Mouse (Mus musculus): ENCODE data around the gene Ccdc33. TPM values are rescaled to one million over a fixed set of nuclear protein-coding genes. Genes with fewer than 3 reads are reported as not detected.

The Ccdc33 gene
- 0.43 and 0.79 TPM in 2 replicates for polyA plus RNA-seq (2015; fragmentation: Nextera tagmentation; extraction: Ambion mirVana)

- H3K4me1 ChIP-seq (ENCODE audit: control insufficient read depth, insufficient read depth, low read depth, low read length): peaks cover 17% of the 10 kb centered on the region
- H3K27me3 ChIP-seq (replicated peaks; ENCODE audit: control insufficient read depth, insufficient read depth, low read length): 0 out of 2 replicates have a peak, but pooled peaks cover 2% of the 10 kb centered on the region
- H3K4me3 ChIP-seq (ENCODE audit: low read length): no peak within 1 kb of the TSS
- H3K9me3 ChIP-seq (ENCODE audit: control insufficient read depth, low read length): no peaks in the 10 kb centered on the region
- H3K4me2 ChIP-seq (ENCODE audit: low read length): no peak within 1 kb of the TSS
- H3K27ac ChIP-seq (ENCODE audit: low read depth, low read length): no peak within 1 kb of the TSS
- H3K9ac ChIP-seq (ENCODE audit: low read depth, low read length): no peak within 1 kb of the TSS
- no peak for ATAC-seq
- 19% methylated on average over 2 of the region's 2 CpGs for WGBS
- no peaks in the 10 kb centered on the region for H3K36me3 ChIP-seq (ENCODE audit: control insufficient read depth, insufficient read depth, low read length)
Measured at GRCm38 (mm10) chr9:58118671-58119070, at the start of gene Ccdc33. Gene Ccdc33 (minus strand): TSS chr9:58118823.

GRCm38 (mm10) chr9:58165779-58166178 lies 47.2 kb upstream of the Ccdc33 start:
- H3K27ac ChIP-seq (ENCODE audit: low read depth, low read length): no peak overlapping the region
- no peaks in the 10 kb centered on the region for H3K27me3 ChIP-seq (replicated peaks; ENCODE audit: control insufficient read depth, insufficient read depth, low read length)
- H3K4me1 ChIP-seq (ENCODE audit: control insufficient read depth, insufficient read depth, low read depth, low read length): no peaks in the 10 kb centered on the region
- WGBS: 78% methylated on average over 1 of the region's 1 CpGs
- no peak overlapping the region for H3K4me3 ChIP-seq (ENCODE audit: low read length)
- H3K9ac ChIP-seq (ENCODE audit: low read depth, low read length): no peak overlapping the region
- no peak for ATAC-seq
- H3K36me3 ChIP-seq (ENCODE audit: control insufficient read depth, insufficient read depth, low read length): no peaks in the 10 kb centered on the region
- H3K9me3 ChIP-seq (ENCODE audit: control insufficient read depth, low read length): no peaks in the 10 kb centered on the region
- H3K4me2 ChIP-seq (ENCODE audit: low read length): no peak overlapping the region

DNA sequence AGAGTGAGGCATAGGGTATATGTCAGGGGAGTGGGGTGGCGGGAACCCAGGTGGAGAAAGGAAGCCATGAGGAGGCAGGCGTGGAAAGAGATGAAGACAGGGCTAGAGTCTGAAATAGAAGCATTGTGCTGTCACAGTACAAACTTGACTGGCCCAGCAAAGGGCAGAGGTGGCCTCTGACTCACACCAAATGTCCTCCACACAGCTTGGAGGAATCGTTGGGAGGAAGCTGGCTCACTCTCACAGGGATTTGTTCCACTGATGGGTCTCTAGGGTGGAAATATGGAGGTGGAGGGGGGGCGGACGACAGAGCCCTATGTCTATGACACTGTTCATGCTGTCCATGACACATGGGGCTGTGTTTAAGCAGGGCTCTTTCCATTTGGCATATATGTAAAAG lies 44.5 kb upstream of the Ccdc33 start:
- 72% methylated on average over 5 of the region's 5 CpGs for WGBS
- ATAC-seq: no peak
- H3K27me3 ChIP-seq (replicated peaks; ENCODE audit: control insufficient read depth, insufficient read depth, low read length): no peaks in the 10 kb centered on the region

DNA sequence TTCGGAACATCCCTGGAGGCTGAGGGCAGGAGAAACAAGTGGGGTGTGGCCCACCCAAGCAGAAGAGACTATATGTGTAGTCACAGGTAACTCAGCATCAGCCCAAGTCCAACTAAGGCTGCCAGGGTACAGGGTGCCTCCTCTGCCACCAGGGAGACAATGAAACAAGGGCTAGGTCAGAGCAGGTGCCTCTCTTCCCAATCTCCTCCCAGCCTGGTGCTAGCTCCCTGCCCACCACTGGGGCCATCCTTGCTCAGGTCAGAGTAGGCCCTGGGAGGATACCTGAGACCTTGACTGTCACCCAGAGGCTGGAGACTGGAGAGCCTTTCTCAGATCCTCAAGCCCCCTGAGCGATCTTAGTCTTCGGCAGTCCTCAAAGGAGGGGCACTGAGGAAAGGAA lies 43.5 kb upstream of the Ccdc33 start:
- no peaks in the 10 kb centered on the region for H3K27me3 ChIP-seq (replicated peaks; ENCODE audit: control insufficient read depth, insufficient read depth, low read length)
- no peak for ATAC-seq
- WGBS: 96% methylated on average over 3 of the region's 3 CpGs

More for the DNA sequence above, 44.5 kb upstream of the Ccdc33 start:
- Histone ChIP-seq H3K4me1 (ENCODE audit: control insufficient read depth, insufficient read depth, low read depth, low read length) (no peaks in the 10 kb centered on the region), H3K4me3 (ENCODE audit: low read length) (no peak overlapping the region), H3K36me3 (ENCODE audit: control insufficient read depth, insufficient read depth, low read length) (no peaks in the 10 kb centered on the region), H3K9ac (ENCODE audit: low read depth, low read length) (no peak overlapping the region), H3K27ac (ENCODE audit: low read depth, low read length) (no peak overlapping the region), H3K4me2 (ENCODE audit: low read length) (no peak overlapping the region), H3K9me3 (ENCODE audit: control insufficient read depth, low read length) (no peaks in the 10 kb centered on the region)

GRCm38 (mm10) chr9:58160315-58160714 lies 41.7 kb upstream of the Ccdc33 start:
- H3K27ac ChIP-seq (ENCODE audit: low read depth, low read length): no peak overlapping the region
- no peaks in the 10 kb centered on the region for H3K9me3 ChIP-seq (ENCODE audit: control insufficient read depth, low read length)
- peaks cover 2% of the 10 kb centered on the region; the same call in 1 of the 2 replicates for H3K4me1 ChIP-seq (ENCODE audit: control insufficient read depth, insufficient read depth, low read depth, low read length)
- no peak overlapping the region for H3K4me2 ChIP-seq (ENCODE audit: low read length)
- H3K27me3 ChIP-seq (replicated peaks; ENCODE audit: control insufficient read depth, insufficient read depth, low read length): no peaks in the 10 kb centered on the region
- H3K4me3 ChIP-seq (ENCODE audit: low read length): no peak overlapping the region
- no peak overlapping the region for H3K9ac ChIP-seq (ENCODE audit: low read depth, low read length)
- 86% methylated on average over 5 of the region's 5 CpGs for WGBS
- no peaks in the 10 kb centered on the region for H3K36me3 ChIP-seq (ENCODE audit: control insufficient read depth, insufficient read depth, low read length)
- no peak for ATAC-seq

More for the DNA sequence above, 43.5 kb upstream of the Ccdc33 start:
- H3K4me3 ChIP-seq (ENCODE audit: low read length): no peak overlapping the region
- H3K4me1 ChIP-seq (ENCODE audit: control insufficient read depth, insufficient read depth, low read depth, low read length): no peaks in the 10 kb centered on the region
- H3K36me3 ChIP-seq (ENCODE audit: control insufficient read depth, insufficient read depth, low read length): no peaks in the 10 kb centered on the region
- H3K9me3 ChIP-seq (ENCODE audit: control insufficient read depth, low read length): no peaks in the 10 kb centered on the region
- no peak overlapping the region for H3K4me2 ChIP-seq (ENCODE audit: low read length)
- H3K27ac ChIP-seq (ENCODE audit: low read depth, low read length): no peak overlapping the region
- H3K9ac ChIP-seq (ENCODE audit: low read depth, low read length): no peak overlapping the region

- Histone ChIP-seq H3K27ac (ENCODE audit: low read depth, low read length) (0 out of 2 replicates have a peak overlapping the region, but pooled peaks have one; percentile 31), H3K4me3 (ENCODE audit: low read length) (no peak overlapping the region), H3K9ac (ENCODE audit: low read depth, low read length) (no peak overlapping the region), H3K4me2 (ENCODE audit: low read length) (no peak overlapping the region), H3K4me1 (ENCODE audit: control insufficient read depth, insufficient read depth, low read depth, low read length) (peaks cover 2% of the 10 kb centered on the region; the same call in 1 of the 2 replicates), H3K36me3 (ENCODE audit: control insufficient read depth, insufficient read depth, low read length) (no peaks in the 10 kb centered on the region), H3K9me3 (ENCODE audit: control insufficient read depth, low read length) (no peaks in the 10 kb centered on the region), H3K27me3 (replicated peaks; ENCODE audit: control insufficient read depth, insufficient read depth, low read length) (no peaks in the 10 kb centered on the region)
- 55% methylated on average over 4 of the region's 4 CpGs for WGBS
- no peak for ATAC-seq
Measured at GRCm38 (mm10) chr9:58159855-58160254, 41.2 kb upstream of the Ccdc33 start.

GRCm38 (mm10) chr9:58158541-58159311 lies 40.1 kb upstream of the Ccdc33 start:
- Histone ChIP-seq H3K4me3 (ENCODE audit: low read length) (no peak overlapping the region), H3K4me2 (ENCODE audit: low read length) (no peak overlapping the region), H3K36me3 (ENCODE audit: control insufficient read depth, insufficient read depth, low read length) (no peaks in the 10 kb centered on the region), H3K9me3 (ENCODE audit: control insufficient read depth, low read length) (no peaks in the 10 kb centered on the region), H3K27ac (ENCODE audit: low read depth, low read length) (peak overlapping the region; percentile 48; the same call in 1 of the 2 replicates), H3K9ac (ENCODE audit: low read depth, low read length) (no peak overlapping the region; the same call in 1 of the 2 replicates), H3K4me1 (ENCODE audit: control insufficient read depth, insufficient read depth, low read depth, low read length) (peaks cover 2% of the 10 kb centered on the region; the same call in 1 of the 2 replicates), H3K27me3 (replicated peaks; ENCODE audit: control insufficient read depth, insufficient read depth, low read length) (no peaks in the 10 kb centered on the region)
- peak; percentile 24; the same call in 1 of the 2 replicates for ATAC-seq
- 59% methylated on average over 7 of the region's 7 CpGs for WGBS

- WGBS: 67% methylated on average over 13 of the region's 13 CpGs
- Histone ChIP-seq H3K9me3 (ENCODE audit: control insufficient read depth, low read length) (no peaks in the 10 kb centered on the region), H3K9ac (ENCODE audit: low read depth, low read length) (no peak overlapping the region), H3K4me3 (ENCODE audit: low read length) (no peak overlapping the region; the same call in 1 of the 2 replicates), H3K27me3 (replicated peaks; ENCODE audit: control insufficient read depth, insufficient read depth, low read length) (no peaks in the 10 kb centered on the region), H3K4me1 (ENCODE audit: control insufficient read depth, insufficient read depth, low read depth, low read length) (peaks cover 2% of the 10 kb centered on the region), H3K4me2 (ENCODE audit: low read length) (peak overlapping the region; percentile 2), H3K36me3 (ENCODE audit: control insufficient read depth, insufficient read depth, low read length) (no peaks in the 10 kb centered on the region), H3K27ac (ENCODE audit: low read depth, low read length) (no peak overlapping the region)
- ATAC-seq: no peak
Measured at GRCm38 (mm10) chr9:58157838-58158237, 39.2 kb upstream of the Ccdc33 start.

- no peaks in the 10 kb centered on the region for H3K36me3 ChIP-seq (ENCODE audit: control insufficient read depth, insufficient read depth, low read length)
- no peak for ATAC-seq
- no peak overlapping the region for H3K9ac ChIP-seq (ENCODE audit: low read depth, low read length)
- H3K4me3 ChIP-seq (ENCODE audit: low read length): no peak overlapping the region
- no peaks in the 10 kb centered on the region for H3K9me3 ChIP-seq (ENCODE audit: control insufficient read depth, low read length)
- peaks cover 2% of the 10 kb centered on the region for H3K4me1 ChIP-seq (ENCODE audit: control insufficient read depth, insufficient read depth, low read depth, low read length)
- H3K4me2 ChIP-seq (ENCODE audit: low read length): peak overlapping the region; percentile 2; the same call in 1 of the 2 replicates
- WGBS: 88% methylated on average over 22 of the region's 22 CpGs
- H3K27me3 ChIP-seq (replicated peaks; ENCODE audit: control insufficient read depth, insufficient read depth, low read length): no peaks in the 10 kb centered on the region
- no peak overlapping the region for H3K27ac ChIP-seq (ENCODE audit: low read depth, low read length)
Measured at GRCm38 (mm10) chr9:58156819-58157560, 38.4 kb upstream of the Ccdc33 start.

Measured in hindbrain, embryonic 16.5 days (tissue).